Mouse (Mus musculus) WW6 (cell line): ENCODE data around the gene Alg5.
"Not testable (repeated sequence)": the region's sequence is repeated elsewhere in the genome, so short reads cannot be mapped to it uniquely, and the experiment has no call there.

ENCODE experiments used
- DNase-seq: peaks from one replicate; pipeline ENCODE4 v3.0.0-alpha.2; 2013; ENCODE audit warnings: low read depth, low spot score

The Alg5 gene

GRCm38 (mm10) chr3:54735247-54736046 lies at the start of gene Alg5, which contains the start of gene Exosc8:
Gene Alg5, plus strand, starts transcription at chr3:54735539.
Gene Exosc8, minus strand, starts transcription at chr3:54735393.
- peak; percentile 26 for DNase-seq

- DNase-seq = no peak
Observed at GRCm38 (mm10) chr3:54687245-54687644, 48.1 kb upstream of the Alg5 start.

GRCm38 (mm10) chr3:54689091-54689490 lies 46.2 kb upstream of the Alg5 start:
- DNase-seq = no peak

- DNase-seq = peak; percentile 93
Observed at GRCm38 (mm10) chr3:54692202-54693055, 42.9 kb upstream of the Alg5 start, which contains the start of gene Supt20. Gene Supt20, plus strand, starts transcription at chr3:54692807.

GRCm38 (mm10) chr3:54693056-54693415 lies 42.3 kb upstream of the Alg5 start:
- DNase-seq = no peak

- DNase-seq = no peak
Observed at GRCm38 (mm10) chr3:54699759-54700301, 35.5 kb upstream of the Alg5 start.

GRCm38 (mm10) chr3:54704106-54704505 lies 31.2 kb upstream of the Alg5 start:
- DNase-seq = not testable (repeated sequence)

- no peak for DNase-seq
Observed at GRCm38 (mm10) chr3:54708972-54709371, 26.4 kb upstream of the Alg5 start.

GRCm38 (mm10) chr3:54714253-54714652 lies 21.1 kb upstream of the Alg5 start, which contains the start of gene Gm21958:
Gene Gm21958, minus strand, starts transcription at chr3:54714353.
- DNase-seq = no peak

GRCm38 (mm10) chr3:54715461-54715860 lies 19.9 kb upstream of the Alg5 start:
- no peak for DNase-seq

- no peak for DNase-seq
Observed at GRCm38 (mm10) chr3:54717348-54717747, 18.0 kb upstream of the Alg5 start.

GRCm38 (mm10) chr3:54718947-54719346 lies 16.4 kb upstream of the Alg5 start:
- no peak for DNase-seq

GRCm38 (mm10) chr3:54723741-54724500 lies 11.4 kb upstream of the Alg5 start:
- DNase-seq = no peak

GRCm38 (mm10) chr3:54725344-54725743 lies 10.0 kb upstream of the Alg5 start:
- no peak for DNase-seq

- no peak for DNase-seq
Observed at GRCm38 (mm10) chr3:54727588-54727987, 7.8 kb upstream of the Alg5 start.

GRCm38 (mm10) chr3:54728100-54728499 lies 7.2 kb upstream of the Alg5 start:
- DNase-seq = no peak

GRCm38 (mm10) chr3:54731626-54732150 lies 3.7 kb upstream of the Alg5 start:
- DNase-seq = no peak

GRCm38 (mm10) chr3:54732371-54732770 lies 3.0 kb upstream of the Alg5 start:
- no peak for DNase-seq

GRCm38 (mm10) chr3:54734411-54735246 lies 710 bp upstream of the Alg5 start:
- DNase-seq = peak; percentile 70
